Mouse (Mus musculus): ENCODE measurements at regions not wholly inside any gene's neighbourhood (a gene's known extent, or its start where the extent isn't known, plus 50 kb on each side); places are given as distances from the start of the nearest gene placed in this dataset.

DNA sequence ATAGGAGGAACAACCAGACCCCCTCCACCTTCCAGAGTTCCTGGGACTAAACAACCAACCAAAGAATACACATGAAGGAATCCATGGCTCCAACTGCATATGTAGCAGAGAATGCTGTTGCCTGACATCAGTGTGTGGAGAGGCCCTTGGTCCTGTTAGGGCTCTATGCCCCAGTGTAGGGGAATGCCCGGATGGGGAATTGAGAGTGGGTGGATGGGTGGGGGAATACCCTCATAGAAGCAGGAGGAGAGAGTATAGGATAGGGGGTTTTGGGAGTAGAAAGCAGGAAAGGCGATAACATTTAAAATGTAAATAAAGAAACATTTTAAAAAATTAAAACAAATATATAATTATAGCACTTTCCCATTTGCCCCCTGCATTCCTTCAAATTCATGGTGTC lies 995.0 kb downstream of the Tbl1xr1 start:
- TF ChIP-seq SIN3A (IDR thresholded peaks at IDR 0.05; ENCODE audit: low read length), result peak; percentile 63
- no peak for TF ChIP-seq CTCF (conservative IDR thresholded peaks at IDR 0.05 in 1 of 2, IDR thresholded peaks at IDR 0.05 in 1 of 2; ENCODE audit: low read depth in 2 of 2, low read length in 2 of 2)
- peak; percentile 72; the same call in 1 of the 2 replicates for TF ChIP-seq MAZ (IDR thresholded peaks at IDR 0.05; ENCODE audit: low read depth, low read length)
- TF ChIP-seq MXI1 (IDR thresholded peaks at IDR 0.05; ENCODE audit: low read depth, low read length), result peak; percentile 71; the same call in 1 of the 2 replicates
